Mouse (Mus musculus): ENCODE data around the gene Nasp.
"Not testable (repeated sequence)": the region's sequence is repeated elsewhere in the genome, so short reads cannot be mapped to it uniquely, and the experiment has no call there.

The Nasp gene

GRCm38 (mm10) chr4:116627722-116628662 lies at the start of gene Nasp:
Gene Nasp (minus strand): TSS chr4:116627941.
- peak; percentile 81 for DNase-seq

- DNase-seq: no peak
Observed at GRCm38 (mm10) chr4:116676027-116676426, 48.3 kb upstream of the Nasp start.

GRCm38 (mm10) chr4:116674761-116675160 lies 47.0 kb upstream of the Nasp start:
- DNase-seq: not testable (repeated sequence)

GRCm38 (mm10) chr4:116672785-116673184 lies 45.0 kb upstream of the Nasp start:
- DNase-seq: no peak

GRCm38 (mm10) chr4:116669291-116669690 lies 41.5 kb upstream of the Nasp start:
- peak; percentile 30 for DNase-seq

GRCm38 (mm10) chr4:116668145-116668544 lies 40.4 kb upstream of the Nasp start:
- DNase-seq: no peak

GRCm38 (mm10) chr4:116666625-116667024 lies 38.9 kb upstream of the Nasp start:
- DNase-seq: no peak

GRCm38 (mm10) chr4:116661998-116662397 lies 34.3 kb upstream of the Nasp start:
- DNase-seq: no peak

GRCm38 (mm10) chr4:116660829-116661228 lies 33.1 kb upstream of the Nasp start:
- DNase-seq: no peak

- DNase-seq: not testable (repeated sequence)
Observed at GRCm38 (mm10) chr4:116659916-116660315, 32.2 kb upstream of the Nasp start.

- DNase-seq: no peak
Observed at GRCm38 (mm10) chr4:116659474-116659873, 31.7 kb upstream of the Nasp start.

- no peak for DNase-seq
Observed at GRCm38 (mm10) chr4:116657971-116658370, 30.2 kb upstream of the Nasp start.

- no peak for DNase-seq
Observed at GRCm38 (mm10) chr4:116655658-116656057, 27.9 kb upstream of the Nasp start.

GRCm38 (mm10) chr4:116655100-116655499 lies 27.4 kb upstream of the Nasp start:
- DNase-seq: no peak

- no peak for DNase-seq
Observed at GRCm38 (mm10) chr4:116653228-116653627, 25.5 kb upstream of the Nasp start.

- DNase-seq: no peak
Observed at GRCm38 (mm10) chr4:116651797-116652135, 24.0 kb upstream of the Nasp start.

- DNase-seq: peak; percentile 90
Observed at GRCm38 (mm10) chr4:116650924-116651796, 23.4 kb upstream of the Nasp start, which contains the start of gene Akr1a1. Gene Akr1a1 (minus strand): TSS chr4:116651680.

GRCm38 (mm10) chr4:116650365-116650764 lies 22.6 kb upstream of the Nasp start:
- DNase-seq: no peak

- DNase-seq: no peak
Observed at GRCm38 (mm10) chr4:116649411-116649810, 21.7 kb upstream of the Nasp start.

- no peak for DNase-seq
Observed at GRCm38 (mm10) chr4:116645624-116646023, 17.9 kb upstream of the Nasp start.

GRCm38 (mm10) chr4:116644326-116644725 lies 16.6 kb upstream of the Nasp start:
- DNase-seq: peak; percentile 32

- DNase-seq: no peak
Observed at GRCm38 (mm10) chr4:116642071-116642470, 14.3 kb upstream of the Nasp start.

- no peak for DNase-seq
Observed at GRCm38 (mm10) chr4:116638821-116639220, 11.1 kb upstream of the Nasp start.

- DNase-seq: no peak
Observed at GRCm38 (mm10) chr4:116635197-116635596, 7.5 kb upstream of the Nasp start.

Measured in thymus, postnatal 25 days (tissue).